Mouse (Mus musculus) spleen, adult 2 months (tissue): ENCODE data around the gene Urb2.
"Not testable (repeated sequence)": the region's sequence is repeated elsewhere in the genome, so short reads cannot be mapped to it uniquely, and the experiment has no call there.

Source experiments
- CTCF ChIP-seq: fragments of 200-500 bp; IDR thresholded peaks from 2 replicates; pipeline ENCODE4 v1.5.1; 2011; ENCODE audit warnings: mild to moderate bottlenecking, inconsistent platforms; ENCODE audit not compliant: insufficient read depth, insufficient read length, insufficient replicate concordance; ENCODE audit errors: extremely low read depth
- POLR2A ChIP-seq: fragments of 200-500 bp; IDR thresholded peaks from 2 replicates; pipeline ENCODE4 v1.6.1; 2011; ENCODE audit warnings: low read depth, low read length, inconsistent platforms

DNA sequence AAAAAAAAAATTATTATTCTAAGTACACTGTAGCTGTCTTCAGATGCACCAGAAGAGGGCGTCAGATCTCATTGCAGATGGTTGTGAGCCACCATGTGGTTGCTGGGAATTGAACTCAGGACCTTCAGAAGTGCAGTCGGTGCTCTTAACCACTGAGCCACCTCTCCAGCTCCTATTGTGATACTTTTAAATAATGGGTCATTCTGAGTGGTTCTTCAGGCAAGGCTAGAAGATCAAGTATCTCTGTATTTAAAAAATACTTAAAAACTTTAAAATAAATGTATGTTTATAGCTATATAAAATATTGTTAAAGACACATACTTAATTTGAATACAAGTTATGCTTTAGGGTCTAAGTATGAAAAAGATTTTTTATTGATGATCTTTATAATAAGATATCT, 5.0 kb downstream of the Urb2 start:
- not testable (repeated sequence) for TF ChIP-seq POLR2A, CTCF
